10 mouse cellular contexts compared by ENCODE assay signal in genomic region chr3:37876016-37876765, GRCm38 (mm10).
DNase-seq lines count a peak whose midpoint lies in the region; ATAC-seq and TF ChIP-seq lines count a peak whose summit lies in the region.
"Had no signal": no experiment of that assay in that cellular context is flagged by ENCODE, and none has a peak within 500 bp of the region (broad histone marks: within the 10 kb centered on the region; RNA-seq: fewer than 3 reads in every experiment).

No protein-coding gene starts in this region.

- no peaks in the 10 kb centered on the region for H3K9me3 ChIP-seq in liver, embryonic 11.5 days (ENCODE audit: control insufficient read depth, low read length)
- no peaks in the 10 kb centered on the region for H3K9me3 ChIP-seq in heart, embryonic 13.5 days
- no peaks in the 10 kb centered on the region for H3K9me3 ChIP-seq in limb, embryonic 12.5 days
- H3K9me3 ChIP-seq in stomach, embryonic 14.5 days (ENCODE audit: control insufficient read depth, low read depth, low read length): no peaks in the 10 kb centered on the region
- H3K9me3 ChIP-seq: G1E; liver, embryonic 15.5 days had no signal

- no peak overlapping the region for H3K4me2 ChIP-seq in liver, embryonic 11.5 days
- no peak overlapping the region for H3K4me2 ChIP-seq in heart, embryonic 13.5 days
- no peak overlapping the region for H3K4me2 ChIP-seq in limb, embryonic 12.5 days
- H3K4me2 ChIP-seq in stomach, embryonic 14.5 days (replicated peaks; ENCODE audit: low read depth, low read length): no peak overlapping the region
- H3K4me2 ChIP-seq: liver, embryonic 15.5 days had no signal

- peak; percentile 57 for DNase-seq in liver, adult 2 months (ENCODE audit: extremely low read depth, low read depth, low spot score)
- DNase-seq in liver, embryonic 11.5 days (ENCODE audit: low spot score): no peak
- no peak for DNase-seq in cerebellum, postnatal 10 days
- no peak for DNase-seq in ovary, postnatal 14 days (ENCODE audit: low spot score)
- no peak for DNase-seq in testis, postnatal 14 days (ENCODE audit: low spot score)

- H3K79me2 ChIP-seq in liver, adult 2 months (ENCODE audit: control insufficient read depth, insufficient read depth, low read length): no peaks in the 10 kb centered on the region

- no peaks in the 10 kb centered on the region; the same call in 1 of the 2 replicates for H3K4me1 ChIP-seq in liver, adult 2 months (ENCODE audit: control insufficient read depth, insufficient read depth, low read length)
- H3K4me1 ChIP-seq in liver, embryonic 11.5 days (replicated peaks; ENCODE audit: control insufficient read depth, insufficient read depth, low read length): no peaks in the 10 kb centered on the region
- peaks cover 28% of the 10 kb centered on the region for H3K4me1 ChIP-seq in heart, embryonic 13.5 days
- peaks cover 27% of the 10 kb centered on the region; the same call in 1 of the 2 replicates for H3K4me1 ChIP-seq in limb, embryonic 12.5 days (replicated peaks)
- peaks cover 12% of the 10 kb centered on the region for H3K4me1 ChIP-seq in stomach, embryonic 14.5 days (ENCODE audit: control insufficient read depth, insufficient read depth, low read length)
- H3K4me1 ChIP-seq: liver, embryonic 15.5 days had no signal

- 46% methylated on average over 13 of the region's 13 CpGs for WGBS in liver, adult 2 months
- 79% methylated on average over 13 of the region's 13 CpGs for WGBS in liver, embryonic 11.5 days
- WGBS in heart, embryonic 13.5 days: 60% methylated on average over 13 of the region's 13 CpGs
- WGBS in limb, embryonic 12.5 days: 81% methylated on average over 13 of the region's 13 CpGs
- WGBS in stomach, embryonic 14.5 days: 77% methylated on average over 13 of the region's 13 CpGs

- no peaks in the 10 kb centered on the region for H3K27me3 ChIP-seq in liver, adult 2 months (ENCODE audit: control insufficient read depth, insufficient read depth, low read length)
- no peaks in the 10 kb centered on the region for H3K27me3 ChIP-seq in liver, embryonic 11.5 days (replicated peaks; ENCODE audit: control insufficient read depth, insufficient read depth, low read length)
- no peaks in the 10 kb centered on the region for H3K27me3 ChIP-seq in heart, embryonic 13.5 days (replicated peaks)
- no peaks in the 10 kb centered on the region for H3K27me3 ChIP-seq in limb, embryonic 12.5 days
- no peaks in the 10 kb centered on the region for H3K27me3 ChIP-seq in stomach, embryonic 14.5 days (ENCODE audit: control insufficient read depth, insufficient read depth, low read length)
- H3K27me3 ChIP-seq: liver, embryonic 15.5 days had no signal

- TF ChIP-seq POLR2A in liver, adult 2 months (IDR thresholded peaks at IDR 0.05; ENCODE audit: extremely low read depth, insufficient read depth, low read length): no peak

- H3K4me3 ChIP-seq in liver, adult 2 months (ENCODE audit: insufficient read depth, low read depth, low read length): no peak overlapping the region
- H3K4me3 ChIP-seq in liver, embryonic 11.5 days (ENCODE audit: low read depth, low read length): no peak overlapping the region
- no peak overlapping the region for H3K4me3 ChIP-seq in heart, embryonic 13.5 days
- H3K4me3 ChIP-seq in limb, embryonic 12.5 days (replicated peaks): no peak overlapping the region
- H3K4me3 ChIP-seq in stomach, embryonic 14.5 days (ENCODE audit: low read depth, low read length): no peak overlapping the region
- H3K4me3 ChIP-seq: liver, embryonic 15.5 days had no signal

- no peak overlapping the region for H3K9ac ChIP-seq in liver, adult 2 months (ENCODE audit: low read depth, low read length)
- H3K9ac ChIP-seq in liver, embryonic 11.5 days (ENCODE audit: low read depth, low read length): no peak overlapping the region
- peak overlapping the region; percentile 53; the same call in 1 of the 2 replicates for H3K9ac ChIP-seq in heart, embryonic 13.5 days
- H3K9ac ChIP-seq in limb, embryonic 12.5 days (replicated peaks): no peak overlapping the region
- H3K9ac ChIP-seq in stomach, embryonic 14.5 days (replicated peaks; ENCODE audit: low read depth, low read length): no peak overlapping the region
- H3K9ac ChIP-seq: liver, embryonic 15.5 days had no signal

- no peak for ATAC-seq in liver, embryonic 11.5 days (replicated peaks; ENCODE audit: low FRiP score)
- no peak for ATAC-seq in heart, embryonic 13.5 days (ENCODE audit: extremely low read depth, insufficient number of reproducible peaks, low FRiP score, low TSS enrichment)
- ATAC-seq in limb, embryonic 12.5 days (ENCODE audit: insufficient number of reproducible peaks, insufficient read depth, low FRiP score, low TSS enrichment, low read depth): no peak
- peak; percentile 29; the same call in 1 of the 2 replicates for ATAC-seq in stomach, embryonic 14.5 days (ENCODE audit: insufficient number of reproducible peaks, insufficient read depth, low FRiP score, low read depth)

- H3K27ac ChIP-seq in liver, adult 2 months (replicated peaks; ENCODE audit: insufficient read depth, low read depth, low read length): peak overlapping the region; percentile 49
- H3K27ac ChIP-seq in liver, embryonic 11.5 days (ENCODE audit: low read depth, low read length): no peak overlapping the region; the same call in 1 of the 2 replicates
- peak overlapping the region; percentile 97 for H3K27ac ChIP-seq in heart, embryonic 13.5 days (replicated peaks)
- H3K27ac ChIP-seq in limb, embryonic 12.5 days: peak overlapping the region; percentile 81
- H3K27ac ChIP-seq in stomach, embryonic 14.5 days (ENCODE audit: low read length): peak overlapping the region; percentile 93
- H3K27ac ChIP-seq: liver, embryonic 15.5 days had no signal

- H3K36me3 ChIP-seq in liver, adult 2 months (ENCODE audit: control insufficient read depth, insufficient read depth, low read length): no peaks in the 10 kb centered on the region
- no peaks in the 10 kb centered on the region for H3K36me3 ChIP-seq in liver, embryonic 11.5 days (ENCODE audit: control insufficient read depth, insufficient read depth, low read length)
- H3K36me3 ChIP-seq in heart, embryonic 13.5 days: no peaks in the 10 kb centered on the region
- H3K36me3 ChIP-seq in limb, embryonic 12.5 days: no peaks in the 10 kb centered on the region
- H3K36me3 ChIP-seq in stomach, embryonic 14.5 days (ENCODE audit: control insufficient read depth, insufficient read depth, low read length): no peaks in the 10 kb centered on the region
- H3K36me3 ChIP-seq: G1E; liver, embryonic 15.5 days had no signal

- TF ChIP-seq CTCF in liver, adult 2 months (IDR thresholded peaks at IDR 0.05; ENCODE audit: low read depth, low read length): no peak
